ENCODE assay signal across 21 mouse cellular contexts in genomic region chr4:154873186-154873585, GRCm38 (mm10). TPM values are rescaled to one million over a fixed set of nuclear protein-coding genes. Genes with fewer than 3 reads are reported as not detected.
"Had no signal": no experiment of that assay in that cellular context is flagged by ENCODE, and none has a peak within 500 bp of the region (broad histone marks: within the 10 kb centered on the region; RNA-seq: fewer than 3 reads in every experiment).

No protein-coding gene starts in this region.

- DNase-seq: lung, adult 18-20 months; lung, embryonic 14.5 days; lung, postnatal 10 days; lung, postnatal 4 days; retina, postnatal 1 day; right cerebral cortex, adult 18-20 months; right cerebral cortex, postnatal 25 days; right cerebral cortex, postnatal 4 days; spleen, adult 18-20 months; thymus, adult 18-20 months; thymus, postnatal 14 days; thymus, postnatal 36 days had no signal

- H3K27ac ChIP-seq: liver, embryonic 14.5 days; midbrain, embryonic 10.5 days; midbrain, embryonic 13.5 days; midbrain, embryonic 15.5 days; neural tube, embryonic 13.5 days; neural tube, embryonic 15.5 days had no signal

- H3K4me3 ChIP-seq: midbrain, embryonic 10.5 days; midbrain, embryonic 13.5 days; midbrain, embryonic 15.5 days; myocyte; neural tube, embryonic 13.5 days; neural tube, embryonic 15.5 days had no signal

- H3K36me3 ChIP-seq: midbrain, embryonic 10.5 days; midbrain, embryonic 13.5 days; midbrain, embryonic 15.5 days; neural tube, embryonic 13.5 days; neural tube, embryonic 15.5 days had no signal

- ATAC-seq: midbrain, embryonic 13.5 days; midbrain, embryonic 15.5 days had no signal

RNA-seq across cellular contexts. Expression of gene Ttc34, which starts 35.9 kb away (rescaled TPM):
- polyA plus RNA-seq: liver, embryonic 14.5 days; liver, embryonic 16.5 days; myocyte; small intestine, adult 2 months had no signal
